Mouse (Mus musculus) lung, postnatal 0 days (tissue): ENCODE data around the gene Glt1d1. TPM values are rescaled to one million over a fixed set of nuclear protein-coding genes. Genes with fewer than 3 reads are reported as not detected.
A peak's percentile ranks its signal among the peaks of the same experiment; 100 is the strongest.

Experiments
- ATAC-seq: fragments of 200-750 bp; cut with Nextera tagmentation; 2 replicates; pipeline ENCODE4 v1.8.0; 2017; ENCODE audit warnings: moderate library complexity
- DNase-seq: peaks from one replicate; pipeline ENCODE4 v3.0.0-alpha.2; 2016; ENCODE audit warnings: low spot score
- H3K27ac ChIP-seq: fragments of 300-500 bp; sonication (generic); 2 replicates; pipeline ENCODE4 v1.5.1; 2014; ENCODE audit warnings: antibody characterized with exemption, mild to moderate bottlenecking, low read length, mixed read lengths
- H3K27me3 ChIP-seq: fragments of 300-500 bp; sonication (generic); replicated peaks from 2 replicates; pipeline ENCODE4 v1.6.1; 2014; ENCODE audit warnings: low read length, mixed read lengths; ENCODE audit not compliant: insufficient read depth
- H3K36me3 ChIP-seq: fragments of 300-500 bp; sonication (generic); 2 replicates; pipeline ENCODE4 v1.6.1; 2014; ENCODE audit warnings: low read length, mixed read lengths; ENCODE audit not compliant: insufficient read depth
- H3K4me1 ChIP-seq: fragments of 300-500 bp; sonication (generic); 2 replicates; pipeline ENCODE4 v1.6.1; 2014; ENCODE audit warnings: antibody characterized with exemption, low read depth, low read length, mixed read lengths; ENCODE audit not compliant: insufficient read depth
- H3K4me2 ChIP-seq: fragments of 300-500 bp; sonication (generic); replicated peaks from 2 replicates; pipeline ENCODE4 v1.6.1; 2014; ENCODE audit warnings: low read depth, mild to moderate bottlenecking, low read length, moderate library complexity, mixed read lengths
- H3K4me3 ChIP-seq: fragments of 300-500 bp; sonication (generic); 2 replicates; pipeline ENCODE4 v1.5.1; 2014; ENCODE audit warnings: low read depth, low read length
- H3K9ac ChIP-seq: fragments of 300-500 bp; sonication (generic); replicated peaks from 2 replicates; pipeline ENCODE4 v1.6.1; 2014; ENCODE audit warnings: low read depth, mild to moderate bottlenecking
- H3K9me3 ChIP-seq: fragments of 300-500 bp; sonication (generic); 2 replicates; pipeline ENCODE4 v1.6.1; 2016; ENCODE audit warnings: low read length, mixed read lengths
- CTCF ChIP-seq: IDR thresholded peaks from 2 replicates; pipeline ENCODE4 v1.5.1; 2016; ENCODE audit warnings: antibody characterized with exemption, mild to moderate bottlenecking
- EP300 ChIP-seq: IDR thresholded peaks from 2 replicates; pipeline ENCODE4 v1.6.1; 2016; ENCODE audit warnings: antibody characterized with exemption, mild to moderate bottlenecking, control low read depth
- WGBS: fragments of 180-500 bp; shearing (Covaris S2); extraction: QIAGEN DNeasy Blood & Tissue Kit; methylation state at CpG from one replicate; pipeline ENCODE4 v1.1.7; 2014; 5-methylcytosine and 5-hydroxymethylcytosine counted together
- polyA plus RNA-seq: library from polyadenylated mRNA; unstranded; fragments of >200 nt; fragmentation: Nextera tagmentation; extraction: Ambion mirVana; gene quantifications from 2 replicates; pipeline ENCODE4 v1.2.1, GENCODE M21; 2015

Glt1d1 gene
- polyA plus RNA-seq: 0.08 and 0.19 TPM in 2 replicates

GRCm38 (mm10) chr5:127632167-127633145, at the start of gene Glt1d1, which contains the start of gene Slc15a4:
Glt1d1 (plus strand) TSS chr5:127632262.
Slc15a4 (minus strand) TSS chr5:127632897.
- TF ChIP-seq CTCF: no peak
- TF ChIP-seq EP300: no peak
- no peak within 1 kb of the TSS for H3K27ac ChIP-seq

DNA sequence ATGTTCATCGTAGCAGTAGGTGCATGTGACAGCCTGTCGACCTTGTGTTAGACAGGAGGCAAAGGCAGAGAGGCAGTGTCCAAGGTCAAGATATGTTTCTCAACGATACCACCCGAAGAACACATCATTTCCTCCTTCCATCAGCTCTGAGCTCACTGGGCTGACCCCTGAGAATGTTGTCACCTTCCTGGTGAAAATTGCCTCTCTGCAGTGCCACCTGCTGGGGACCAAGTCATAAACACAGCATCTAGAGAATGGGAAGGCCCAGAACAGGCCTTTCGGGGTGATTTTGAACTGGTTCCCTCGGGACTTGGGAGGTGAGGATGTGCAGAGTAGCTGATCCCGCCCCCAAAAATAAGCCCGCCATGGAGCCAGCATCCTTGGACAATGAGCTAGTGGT, 48.4 kb upstream of the Glt1d1 start:
- Histone ChIP-seq H3K27ac (no peak overlapping the region), H3K9ac (no peak overlapping the region), H3K4me2 (no peak overlapping the region), H3K4me3 (no peak overlapping the region), H3K9me3 (no peaks in the 10 kb centered on the region), H3K36me3 (no peaks in the 10 kb centered on the region), H3K27me3 (no peaks in the 10 kb centered on the region), H3K4me1 (no peaks in the 10 kb centered on the region)
- TF ChIP-seq CTCF: peak; percentile 25; the same call in 1 of the 2 replicates
- TF ChIP-seq EP300: no peak
- WGBS: 67% methylated on average over 8 of the region's 8 CpGs
- no peak for DNase-seq
- ATAC-seq: no peak

More at GRCm38 (mm10) chr5:127632167-127633145, at the start of gene Glt1d1, which contains the start of gene Slc15a4:
- Histone ChIP-seq H3K4me1 (0 out of 2 replicates have a peak, but pooled peaks cover 4% of the 10 kb centered on the region), H3K4me2 (peak within 1 kb of the TSS; percentile 57), H3K9ac (no peak within 1 kb of the TSS), H3K36me3 (no peaks in the 10 kb centered on the region), H3K9me3 (no peaks in the 10 kb centered on the region), H3K27me3 (peaks cover 11% of the 10 kb centered on the region; the same call in 1 of the 2 replicates), H3K4me3 (peak within 1 kb of the TSS; percentile 26)
- under 1% methylated on average over 46 of the region's 62 CpGs for whole genome bisulfite sequencing
- DNase-seq (peak; percentile 48), ATAC-seq (peak; percentile 78)

- no peak for ATAC-seq
- H3K9ac ChIP-seq: no peak overlapping the region
- DNase-seq: no peak
- H3K4me2 ChIP-seq: no peak overlapping the region
- no peak overlapping the region for H3K4me3 ChIP-seq
- H3K9me3 ChIP-seq: no peaks in the 10 kb centered on the region
- TF ChIP-seq EP300: no peak
- TF ChIP-seq CTCF: peak; percentile 32
- no peak overlapping the region for H3K27ac ChIP-seq
- WGBS: 62% methylated on average over 6 of the region's 6 CpGs
- H3K4me1 ChIP-seq: no peaks in the 10 kb centered on the region
- H3K36me3 ChIP-seq: no peaks in the 10 kb centered on the region
- H3K27me3 ChIP-seq: no peaks in the 10 kb centered on the region
These were observed 44.2 kb upstream of the Glt1d1 start for GRCm38 (mm10) chr5:127587854-127588253.

DNA sequence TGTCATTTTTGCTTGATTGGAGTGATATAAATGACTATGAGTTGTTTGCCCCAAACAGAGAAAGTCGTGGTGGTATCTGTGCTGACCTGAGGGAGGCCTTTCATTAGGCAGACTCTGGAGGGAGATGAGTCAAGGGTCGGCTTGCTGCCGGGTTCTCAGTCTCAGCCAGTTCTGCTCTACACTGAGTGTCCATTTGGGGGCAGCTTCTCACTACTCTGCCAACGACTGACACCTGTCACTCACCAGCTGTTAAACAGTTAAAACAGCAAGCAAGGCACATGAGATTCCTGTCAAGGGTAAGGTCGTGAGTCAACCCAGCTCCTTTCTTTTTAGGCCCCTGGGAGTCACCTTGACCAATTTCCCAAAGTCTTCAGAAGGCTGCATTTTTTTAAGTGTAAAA, 39.7 kb upstream of the Glt1d1 start:
- Histone ChIP-seq H3K4me2 (no peak overlapping the region), H3K27me3 (no peaks in the 10 kb centered on the region), H3K4me1 (no peaks in the 10 kb centered on the region), H3K4me3 (no peak overlapping the region), H3K9ac (no peak overlapping the region), H3K9me3 (no peaks in the 10 kb centered on the region), H3K27ac (no peak overlapping the region), H3K36me3 (peaks cover 25% of the 10 kb centered on the region; the same call in 1 of the 2 replicates)
- DNase-seq (no peak), ATAC-seq (no peak)
- 61% methylated on average over 5 of the region's 5 CpGs for WGBS
- TF ChIP-seq EP300: no peak
- TF ChIP-seq CTCF: no peak

DNA sequence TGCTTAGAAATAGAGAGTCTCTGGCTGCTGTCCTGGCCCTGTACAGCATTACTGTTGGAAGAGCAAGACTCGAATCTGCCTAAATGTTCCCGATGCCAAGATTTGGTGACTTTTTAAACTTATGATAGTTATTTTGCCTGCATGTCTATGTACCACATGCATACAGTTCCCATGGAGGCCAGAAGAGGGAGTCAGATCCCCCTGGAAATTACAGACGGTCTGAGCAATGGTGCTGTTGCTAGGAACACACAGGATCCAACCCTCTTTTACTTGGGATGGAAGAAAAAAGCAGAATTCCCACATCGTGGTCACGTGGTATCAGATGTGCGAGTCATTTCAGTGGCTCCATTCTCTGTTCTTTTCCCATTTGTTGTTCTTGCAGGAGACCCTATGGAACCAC, 39.2 kb upstream of the Glt1d1 start:
- Histone ChIP-seq H3K36me3 (peaks cover 25% of the 10 kb centered on the region; the same call in 1 of the 2 replicates), H3K27ac (no peak overlapping the region), H3K4me3 (no peak overlapping the region), H3K4me2 (no peak overlapping the region), H3K9me3 (no peaks in the 10 kb centered on the region), H3K4me1 (no peaks in the 10 kb centered on the region), H3K27me3 (no peaks in the 10 kb centered on the region), H3K9ac (no peak overlapping the region)
- no peak for TF ChIP-seq EP300
- peak; percentile 73 for TF ChIP-seq CTCF
- peak; percentile 26 for DNase-seq
- WGBS: 76% methylated on average over 6 of the region's 6 CpGs
- ATAC-seq: no peak

DNA sequence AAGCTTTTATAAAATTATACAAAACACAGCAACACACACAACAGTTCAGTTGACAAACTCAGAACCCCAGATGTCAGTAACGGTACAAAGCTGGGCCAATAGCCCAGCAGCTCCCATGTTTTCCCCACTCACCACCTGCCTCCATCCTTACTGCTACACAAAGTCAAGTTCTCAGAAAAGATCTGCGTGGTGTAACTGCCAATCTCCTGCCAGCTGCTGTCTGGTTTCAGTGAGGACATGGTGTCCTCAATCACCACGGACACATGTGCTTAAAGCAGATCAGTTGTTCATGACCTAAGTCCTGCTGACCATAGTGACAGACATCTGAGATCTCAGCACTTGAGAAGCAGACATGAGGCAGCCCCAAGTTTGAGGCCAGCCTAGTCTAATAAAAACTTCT, 36.4 kb upstream of the Glt1d1 start:
- Histone ChIP-seq H3K9ac (no peak overlapping the region), H3K27ac (no peak overlapping the region), H3K4me2 (no peak overlapping the region), H3K9me3 (no peaks in the 10 kb centered on the region), H3K27me3 (no peaks in the 10 kb centered on the region), H3K4me1 (no peaks in the 10 kb centered on the region), H3K36me3 (peaks cover 51% of the 10 kb centered on the region), H3K4me3 (no peak overlapping the region)
- 97% methylated on average over 3 of the region's 3 CpGs for WGBS
- TF ChIP-seq CTCF: no peak
- no peak for TF ChIP-seq EP300
- DNase-seq (no peak), ATAC-seq (no peak)
